Mouse (Mus musculus) megakaryocyte, embryonic 14.5 days (primary cell): ENCODE measurements around the gene Ybx2. TPM values are rescaled to one million over a fixed set of nuclear protein-coding genes. Genes with fewer than 3 reads are reported as not detected.
"Not testable (repeated sequence)": the region's sequence is repeated elsewhere in the genome, so short reads cannot be mapped to it uniquely, and the experiment has no call there.

Source experiments
- H3K27me3 ChIP-seq: replicated peaks from 2 replicates; pipeline ENCODE3; 2012; ENCODE audit warnings: inconsistent platforms
- H3K36me3 ChIP-seq: replicated peaks from 2 replicates; pipeline ENCODE3; 2012; ENCODE audit warnings: low read length, inconsistent platforms, mixed read lengths
- H3K4me1 ChIP-seq: 2 replicates; pipeline ENCODE4 v1.6.1; 2012; ENCODE audit warnings: inconsistent platforms
- H3K4me3 ChIP-seq: replicated peaks from 2 replicates; pipeline ENCODE3; 2012; ENCODE audit warnings: moderate library complexity, mild to moderate bottlenecking, inconsistent platforms
- H3K9me3 ChIP-seq: 2 replicates; pipeline ENCODE4 v1.6.1; 2012; ENCODE audit warnings: inconsistent platforms
- FLI1 ChIP-seq: IDR thresholded peaks from 2 replicates; pipeline ENCODE4 v1.6.1; 2012; ENCODE audit warnings: low read length, inconsistent platforms, mixed read lengths
- GATA1 ChIP-seq: IDR thresholded peaks from 3 replicates; pipeline ENCODE4 v1.6.1; 2012; ENCODE audit warnings: mixed read lengths, low read length, inconsistent platforms, borderline replicate concordance
- polyA plus RNA-seq: library from polyadenylated mRNA; stranded (reverse); fragments of >175 nt; gene quantifications from 2 replicates; pipeline ENCODE4 v1.2.3, GENCODE M21; 2012; ENCODE audit warnings: low replicate concordance; ENCODE audit not compliant: insufficient read depth

The Ybx2 gene
- polyA plus RNA-seq, 1 experiment, result 0.75 TPM

DNA sequence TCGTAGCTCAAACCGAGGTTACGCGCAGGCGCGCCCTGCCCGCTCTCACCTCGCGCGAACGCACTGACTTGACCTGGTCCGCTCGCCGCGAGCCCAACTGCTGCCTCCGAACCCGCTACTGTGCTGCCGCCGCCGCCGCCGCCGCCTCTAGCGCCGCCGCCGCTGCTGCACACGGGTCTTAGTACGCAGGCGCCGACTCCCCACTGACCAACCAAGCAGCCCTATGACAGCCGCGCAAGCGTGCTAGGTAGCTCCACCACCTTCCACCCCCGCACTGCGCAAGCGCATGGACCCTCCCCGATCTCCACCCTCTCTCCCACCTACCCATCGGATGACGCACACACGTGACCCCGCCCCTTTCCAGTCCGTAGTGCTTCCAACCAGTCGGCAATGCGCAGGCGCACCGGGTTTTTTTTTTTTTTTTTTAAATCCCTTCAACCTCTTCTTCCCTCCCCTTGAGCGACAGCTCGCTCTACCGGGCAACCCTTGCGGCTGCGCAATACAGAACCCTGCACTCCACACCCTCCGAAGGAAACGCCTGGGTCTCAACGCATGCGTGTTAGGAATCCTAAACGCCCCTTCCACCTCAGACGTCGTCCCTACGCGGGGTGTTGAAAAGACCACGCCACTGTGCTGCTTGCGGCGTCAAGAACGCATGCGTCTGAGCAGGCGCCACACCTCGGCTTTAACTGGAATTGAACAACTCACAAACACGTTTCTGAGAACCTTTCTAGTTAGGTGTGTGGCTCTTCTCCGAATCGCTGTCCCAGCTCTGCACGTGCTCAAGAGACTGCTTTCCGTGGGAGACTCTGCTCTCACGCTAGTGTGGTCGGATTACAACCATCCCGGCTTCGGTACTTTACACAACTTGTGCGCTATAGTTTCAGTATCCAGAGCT lies 14.2 kb upstream of the Ybx2 start, which contains the start of gene Eif5a:
Eif5a (minus strand) TSS at position 845 of the 898 bp plus-strand sequence.
- Histone ChIP-seq H3K4me1 (peaks cover 52% of the 10 kb centered on the region), H3K36me3 (peaks cover 31% of the 10 kb centered on the region), H3K9me3 (no peaks in the 10 kb centered on the region), H3K4me3 (peak within 1 kb of the TSS; percentile 99), H3K27me3 (no peaks in the 10 kb centered on the region)
- TF ChIP-seq GATA1 (no peak), FLI1 (no peak)

DNA sequence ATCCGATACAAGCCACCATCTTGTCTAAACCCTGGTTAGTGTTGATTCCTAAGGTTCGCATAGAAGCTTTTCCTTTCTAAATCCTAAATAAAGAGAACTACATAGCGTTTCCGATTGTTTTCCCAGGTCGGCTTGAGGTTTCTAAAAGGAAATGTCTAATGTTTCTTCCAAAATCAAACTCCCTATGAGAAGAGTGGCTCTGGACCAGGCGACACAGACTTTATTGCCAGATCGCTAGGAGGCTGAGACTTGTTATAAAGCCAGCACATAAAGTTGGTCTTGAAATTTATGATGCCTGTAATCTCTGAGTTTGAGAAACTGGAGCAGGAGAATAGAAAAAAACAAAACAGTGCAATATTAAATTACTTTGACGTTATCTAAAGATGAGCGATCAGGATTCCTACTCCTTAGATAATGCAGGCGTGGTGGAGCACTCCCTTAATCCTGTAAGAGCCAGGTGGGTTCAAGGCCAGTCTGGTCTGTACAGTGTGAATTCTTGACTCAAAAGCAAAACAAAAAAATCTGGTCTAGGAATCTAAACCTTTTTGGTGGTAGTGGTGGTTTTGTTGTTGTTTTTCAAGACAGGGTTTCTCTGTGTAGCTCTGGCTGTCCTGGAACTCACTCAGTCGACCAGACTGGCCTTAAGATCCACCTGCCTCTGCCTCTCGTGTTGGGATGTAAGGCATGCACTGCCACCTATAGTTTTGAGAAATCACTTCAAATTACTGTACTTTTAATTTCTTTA lies 13.4 kb upstream of the Ybx2 start:
- H3K36me3 ChIP-seq, result peaks cover 23% of the 10 kb centered on the region
- H3K9me3 ChIP-seq, result no peaks in the 10 kb centered on the region
- TF ChIP-seq GATA1 (no peak), FLI1 (no peak)
- H3K4me1 ChIP-seq, result peaks cover 43% of the 10 kb centered on the region
- H3K4me3 ChIP-seq, result peak overlapping the region; percentile 99
- no peaks in the 10 kb centered on the region for H3K27me3 ChIP-seq

DNA sequence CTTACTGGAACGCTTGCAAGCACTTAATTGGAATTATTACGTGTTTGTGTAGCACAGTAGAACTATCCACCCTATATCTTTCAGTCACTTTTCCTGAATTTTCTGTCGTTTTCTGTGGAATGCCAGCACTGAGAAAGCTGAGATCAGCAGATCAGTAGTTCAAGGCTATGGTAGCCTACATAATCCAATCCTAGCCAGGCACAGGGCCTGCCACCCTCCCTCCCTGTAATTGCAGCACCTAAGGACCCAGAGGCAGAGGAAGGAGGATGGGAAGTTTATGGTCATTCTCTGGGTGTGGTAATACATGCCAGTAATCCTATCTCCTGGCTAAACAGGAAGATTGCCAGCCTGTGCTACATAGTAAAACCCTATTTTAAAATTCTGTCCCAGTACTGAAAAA lies 12.8 kb upstream of the Ybx2 start:
- Histone ChIP-seq H3K9me3 (no peaks in the 10 kb centered on the region), H3K36me3 (peaks cover 17% of the 10 kb centered on the region), H3K27me3 (no peaks in the 10 kb centered on the region), H3K4me3 (peak overlapping the region; percentile 99), H3K4me1 (peaks cover 37% of the 10 kb centered on the region)
- TF ChIP-seq FLI1 (no peak), GATA1 (no peak)

DNA sequence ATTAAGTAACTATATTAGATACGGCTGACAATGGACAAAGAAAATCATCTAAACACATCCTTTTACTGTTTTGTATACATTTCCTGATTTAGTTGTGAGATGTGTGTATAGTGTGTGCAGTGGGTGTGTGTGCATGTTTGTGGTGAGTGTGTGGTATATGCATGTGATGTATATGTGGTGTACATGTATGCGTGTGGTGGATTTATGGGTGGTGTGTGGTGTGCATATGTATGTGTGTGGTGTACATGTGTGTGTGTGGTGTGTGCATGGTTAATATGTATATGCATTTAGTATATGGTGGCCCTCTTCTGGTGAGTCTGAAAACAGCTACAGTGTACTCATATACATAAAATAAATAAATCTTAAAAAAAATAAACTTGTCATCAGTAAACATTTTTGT lies 8.1 kb upstream of the Ybx2 start:
- no peaks in the 10 kb centered on the region for H3K27me3 ChIP-seq
- H3K4me3 ChIP-seq, result no peak overlapping the region
- H3K9me3 ChIP-seq, result no peaks in the 10 kb centered on the region
- H3K4me1 ChIP-seq, result peaks cover 33% of the 10 kb centered on the region
- no peak for TF ChIP-seq FLI1
- no peak for TF ChIP-seq GATA1
- no peaks in the 10 kb centered on the region for H3K36me3 ChIP-seq

DNA sequence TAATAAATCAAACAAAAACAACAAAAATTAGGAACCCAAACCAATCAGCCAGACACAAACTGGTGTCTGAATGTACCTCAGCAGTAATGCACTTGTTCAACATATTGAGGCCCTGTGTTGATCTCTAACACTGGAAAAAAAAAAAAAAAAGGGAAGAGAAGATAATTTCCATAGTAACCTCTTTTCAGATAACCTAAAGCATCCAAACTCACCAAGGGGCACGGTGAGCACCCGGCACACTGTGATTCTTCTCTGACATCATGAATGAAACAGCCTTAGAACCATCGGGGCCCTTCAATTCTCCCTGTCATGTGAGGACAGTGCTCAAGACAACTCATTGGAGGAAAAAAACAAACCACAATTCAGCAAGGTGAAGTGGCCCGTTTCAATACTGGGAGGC lies 5.9 kb upstream of the Ybx2 start:
- no peak for TF ChIP-seq FLI1
- no peak for TF ChIP-seq GATA1
- Histone ChIP-seq H3K9me3 (no peaks in the 10 kb centered on the region), H3K4me3 (no peak overlapping the region), H3K36me3 (no peaks in the 10 kb centered on the region), H3K27me3 (peaks cover 5% of the 10 kb centered on the region), H3K4me1 (peaks cover 31% of the 10 kb centered on the region)

DNA sequence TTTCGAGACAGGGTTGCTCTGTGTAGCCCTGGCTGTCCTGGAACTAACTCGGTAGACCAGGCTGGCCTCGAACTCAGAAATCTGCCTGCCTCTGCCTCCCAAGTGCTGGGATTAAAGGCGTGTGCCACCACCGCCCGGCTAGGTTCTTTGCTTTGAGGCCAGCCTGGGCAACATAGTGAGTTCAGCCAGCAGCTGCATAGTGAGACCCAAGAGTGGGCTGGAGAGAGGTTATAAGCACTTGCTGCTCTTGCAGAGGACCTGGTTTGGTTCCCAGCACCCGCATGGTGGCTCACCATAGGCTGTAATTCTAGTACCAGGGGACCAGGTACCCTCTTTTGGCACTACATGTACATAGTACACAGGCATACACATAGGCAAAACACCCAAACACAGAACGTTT lies 5.4 kb upstream of the Ybx2 start:
- peaks cover 35% of the 10 kb centered on the region for H3K4me1 ChIP-seq
- not testable (repeated sequence) for H3K36me3 ChIP-seq, H3K9me3 ChIP-seq, H3K4me3 ChIP-seq, H3K27me3 ChIP-seq

DNA sequence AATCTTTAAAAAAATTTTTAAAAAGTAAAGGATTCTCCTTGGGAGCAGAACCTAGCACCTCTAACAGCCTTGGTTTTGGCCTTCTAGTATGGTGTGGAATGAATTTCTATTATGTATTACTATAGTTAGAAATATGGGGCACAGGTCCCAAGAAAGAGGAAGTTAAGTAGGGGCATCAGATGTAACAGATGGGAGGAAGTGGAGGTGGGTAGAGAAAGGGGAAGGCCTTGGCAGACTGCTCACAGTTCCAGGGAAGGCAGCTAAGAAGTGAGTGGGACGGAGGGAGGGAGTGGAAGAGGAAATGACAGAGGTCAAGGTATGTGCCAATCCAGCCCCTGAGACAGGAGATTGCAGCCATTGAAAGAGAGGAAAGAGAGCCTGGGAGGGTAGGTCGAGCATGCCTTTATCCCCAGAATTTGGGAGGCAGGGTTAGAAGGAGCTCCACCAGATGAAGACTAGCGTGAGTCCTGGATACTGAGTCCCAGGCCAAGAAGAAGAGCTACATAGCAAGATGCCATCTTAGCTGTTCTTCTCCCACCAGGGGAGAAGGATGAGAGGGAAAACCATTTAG lies 4.5 kb upstream of the Ybx2 start:
- H3K4me1 ChIP-seq, result peaks cover 44% of the 10 kb centered on the region
- H3K27me3 ChIP-seq, result peaks cover 19% of the 10 kb centered on the region
- no peaks in the 10 kb centered on the region for H3K9me3 ChIP-seq
- H3K4me3 ChIP-seq, result peak overlapping the region; percentile 40
- H3K36me3 ChIP-seq, result no peaks in the 10 kb centered on the region
- no peak for TF ChIP-seq GATA1

DNA sequence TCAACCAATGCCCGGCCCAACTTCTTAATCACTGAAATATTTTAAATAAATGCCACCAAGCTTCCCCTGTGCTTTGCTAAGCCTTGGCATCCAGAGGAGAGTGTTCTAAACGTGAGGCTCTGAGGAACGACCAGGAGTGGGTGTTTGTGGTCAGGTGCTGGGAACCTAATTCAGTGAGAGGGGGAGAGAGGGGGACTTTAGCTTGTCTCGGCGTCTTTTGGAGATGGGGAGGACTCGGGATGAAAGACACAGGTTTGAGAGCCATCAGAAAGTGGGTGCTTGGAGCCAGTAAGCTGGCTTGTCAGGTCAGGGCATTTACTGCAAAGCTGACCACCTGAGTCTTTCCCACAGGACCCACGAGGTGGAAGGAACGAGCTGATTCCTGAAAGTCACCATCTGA lies 3.8 kb upstream of the Ybx2 start:
- H3K36me3 ChIP-seq, result no peaks in the 10 kb centered on the region
- no peaks in the 10 kb centered on the region for H3K9me3 ChIP-seq
- peaks cover 26% of the 10 kb centered on the region for H3K27me3 ChIP-seq
- H3K4me3 ChIP-seq, result no peak overlapping the region
- TF ChIP-seq GATA1 (no peak), FLI1 (no peak)
- H3K4me1 ChIP-seq, result peaks cover 51% of the 10 kb centered on the region

DNA sequence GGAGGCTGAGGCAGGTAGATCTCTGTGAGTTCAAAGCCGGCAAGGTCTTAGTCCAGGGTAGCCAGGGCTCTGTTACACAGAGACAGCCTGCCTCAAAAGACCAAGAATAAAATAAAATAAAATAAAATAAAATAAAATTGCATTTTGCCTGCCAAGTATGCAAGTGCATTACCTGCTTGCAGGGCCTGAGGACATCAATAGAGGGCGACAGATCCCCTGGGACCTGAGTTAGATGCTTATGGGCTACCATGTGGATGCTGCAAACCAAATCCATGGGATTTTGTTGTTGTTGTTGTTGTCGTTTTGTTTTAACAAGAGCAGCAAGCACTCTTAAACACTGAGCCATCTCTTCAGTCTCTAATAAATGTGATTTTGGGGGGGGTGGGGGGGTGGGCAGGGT lies 3.3 kb upstream of the Ybx2 start:
- H3K4me1 ChIP-seq, result peaks cover 54% of the 10 kb centered on the region
- H3K9me3 ChIP-seq, result no peaks in the 10 kb centered on the region
- TF ChIP-seq GATA1 (no peak), FLI1 (no peak)
- H3K36me3 ChIP-seq, result no peaks in the 10 kb centered on the region
- no peak overlapping the region for H3K4me3 ChIP-seq
- peaks cover 31% of the 10 kb centered on the region for H3K27me3 ChIP-seq

DNA sequence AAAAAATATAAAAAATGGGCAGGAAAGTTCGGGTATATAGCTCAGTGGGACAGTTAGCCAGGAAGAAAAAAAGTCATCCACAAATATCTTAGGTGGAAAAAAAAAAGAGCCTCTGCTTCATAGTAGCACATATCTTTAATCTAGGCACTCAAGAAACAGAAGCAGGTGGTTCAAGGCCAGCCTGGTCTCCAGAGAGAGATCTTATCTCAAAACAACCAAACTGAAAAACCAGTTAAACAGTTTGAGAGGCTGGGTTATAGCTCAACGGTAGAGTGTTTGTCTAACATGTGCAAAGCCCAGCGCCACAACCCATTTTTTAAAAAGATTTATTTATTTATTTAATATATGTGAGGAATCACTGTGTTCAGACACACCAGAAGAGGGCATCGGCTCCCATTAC lies 2.5 kb upstream of the Ybx2 start:
- Histone ChIP-seq H3K4me1 (peaks cover 54% of the 10 kb centered on the region), H3K4me3 (no peak overlapping the region), H3K9me3 (no peaks in the 10 kb centered on the region), H3K36me3 (no peaks in the 10 kb centered on the region), H3K27me3 (peaks cover 39% of the 10 kb centered on the region)
- no peak for TF ChIP-seq GATA1
- no peak for TF ChIP-seq FLI1
